Mouse (Mus musculus) heart, adult 2 months (tissue): Measurements from ENCODE around the gene Btbd35f9.
"Not testable (repeated sequence)": the region's sequence is repeated elsewhere in the genome, so short reads cannot be mapped to it uniquely, and the experiment has no call there.

Experiments used
- CTCF ChIP-seq: fragments of 200-600 bp; IDR thresholded peaks from 2 replicates; pipeline ENCODE4 v1.8.1; 2022; ENCODE audit warnings: antibody characterized with exemption, mild to moderate bottlenecking, moderate library complexity
- EP300 ChIP-seq: fragments of 200-500 bp; IDR thresholded peaks from 2 replicates; pipeline ENCODE4 v1.6.1; 2011; ENCODE audit warnings: low read depth, low read length, control low read depth; ENCODE audit not compliant: insufficient read depth
- POLR2A ChIP-seq: fragments of 200-500 bp; IDR thresholded peaks from 2 replicates; pipeline ENCODE4 v1.6.1; 2011; ENCODE audit warnings: mild to moderate bottlenecking, low read depth, low read length, control low read depth; ENCODE audit not compliant: insufficient read depth

DNA sequence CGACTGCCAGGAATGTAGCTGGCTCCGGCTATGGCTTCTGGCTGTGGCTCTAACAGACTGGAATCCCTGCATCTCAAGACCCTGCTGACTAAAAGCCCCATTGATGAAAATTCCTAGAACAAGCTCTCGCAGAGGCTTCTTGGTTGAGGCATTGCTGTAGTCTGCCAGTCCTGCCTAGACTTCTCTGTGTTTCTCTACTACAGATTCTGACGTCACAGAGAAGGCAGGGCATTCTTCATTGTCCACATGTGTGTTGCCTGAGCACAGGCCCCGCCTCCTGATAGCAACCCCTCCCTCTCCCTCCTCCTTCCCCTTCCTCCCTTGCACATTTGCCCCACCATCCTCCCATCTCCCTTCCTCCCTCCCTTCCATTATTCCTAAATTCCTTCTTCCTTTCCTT is at the start of gene Btbd35f9:
- TF ChIP-seq CTCF, EP300, POLR2A: not testable (repeated sequence)
